ENCODE assay signal across 18 mouse cellular contexts in the genomic region with DNA sequence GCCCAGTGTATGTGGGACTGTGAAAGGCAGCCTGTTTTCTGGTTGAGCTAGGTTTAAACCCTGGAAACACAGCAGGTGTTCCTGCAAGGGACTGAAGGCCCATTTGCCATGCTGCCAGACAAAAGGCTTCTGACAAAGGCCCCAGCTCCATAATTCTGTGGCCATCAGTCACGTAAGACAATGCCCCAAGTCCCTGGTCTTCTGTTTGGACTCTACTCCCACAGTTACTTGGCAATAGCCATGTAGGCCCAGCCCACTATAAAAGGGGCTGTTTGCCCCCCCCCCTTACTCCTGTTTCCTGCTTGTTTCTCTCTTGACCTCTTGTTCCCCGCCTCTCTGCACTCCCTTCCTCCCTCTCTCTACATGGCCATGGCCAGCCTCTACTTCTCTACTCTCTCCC.
DNase-seq lines count a peak whose midpoint lies in the region; ATAC-seq lines count a peak whose summit lies in the region.
"Had no signal": no experiment of that assay in that cellular context is flagged by ENCODE, and none has a peak within 500 bp of the region (broad histone marks: within the 10 kb centered on the region; RNA-seq: fewer than 3 reads in every experiment).

No protein-coding gene starts in this region.

- WGBS in midbrain, embryonic 10.5 days, result 52% methylated on average over 2 of the region's 2 CpGs
- 43% methylated on average over 2 of the region's 2 CpGs for WGBS in midbrain, embryonic 15.5 days
- WGBS in hindbrain, embryonic 13.5 days, result 25% methylated on average over 2 of the region's 2 CpGs
- WGBS in neural tube, embryonic 12.5 days, result 18% methylated on average over 2 of the region's 2 CpGs

- peaks cover 5% of the 10 kb centered on the region; the same call in 1 of the 2 replicates for H3K4me1 ChIP-seq in midbrain, embryonic 10.5 days
- no peaks in the 10 kb centered on the region for H3K4me1 ChIP-seq in midbrain, embryonic 15.5 days
- H3K4me1 ChIP-seq in hindbrain, embryonic 13.5 days (replicated peaks), result peaks cover 6% of the 10 kb centered on the region; the same call in 1 of the 2 replicates
- H3K4me1 ChIP-seq in neural tube, embryonic 12.5 days, result peaks cover 5% of the 10 kb centered on the region; the same call in 1 of the 2 replicates
- H3K4me1 ChIP-seq: megakaryocyte, embryonic 14.5 days had no signal

- H3K4me2 ChIP-seq in midbrain, embryonic 15.5 days, result no peak overlapping the region
- H3K4me2 ChIP-seq in hindbrain, embryonic 13.5 days, result no peak overlapping the region
- H3K4me2 ChIP-seq in neural tube, embryonic 12.5 days (replicated peaks), result no peak overlapping the region
- H3K4me2 ChIP-seq: kidney, embryonic 15.5 days; liver, embryonic 11.5 days had no signal

- no peaks in the 10 kb centered on the region for H3K36me3 ChIP-seq in midbrain, embryonic 10.5 days
- no peaks in the 10 kb centered on the region for H3K36me3 ChIP-seq in midbrain, embryonic 15.5 days (replicated peaks)
- no peaks in the 10 kb centered on the region for H3K36me3 ChIP-seq in hindbrain, embryonic 13.5 days
- H3K36me3 ChIP-seq in neural tube, embryonic 12.5 days, result no peaks in the 10 kb centered on the region
- H3K36me3 ChIP-seq: kidney, embryonic 15.5 days had no signal

- no peak for ATAC-seq in midbrain, embryonic 15.5 days (replicated peaks)
- ATAC-seq in hindbrain, embryonic 13.5 days (ENCODE audit: low FRiP score), result 0 out of 2 replicates have a peak, but pooled peaks have one; percentile 54
- ATAC-seq in neural tube, embryonic 12.5 days (ENCODE audit: low FRiP score, low read depth), result peak; percentile 86
- ATAC-seq: intestine, embryonic 16.5 days had no signal

- H3K9me3 ChIP-seq in midbrain, embryonic 10.5 days (replicated peaks), result no peaks in the 10 kb centered on the region
- no peaks in the 10 kb centered on the region for H3K9me3 ChIP-seq in midbrain, embryonic 15.5 days
- no peaks in the 10 kb centered on the region for H3K9me3 ChIP-seq in hindbrain, embryonic 13.5 days
- no peaks in the 10 kb centered on the region for H3K9me3 ChIP-seq in neural tube, embryonic 12.5 days
- H3K9me3 ChIP-seq: kidney, embryonic 15.5 days had no signal

- no peak overlapping the region for H3K9ac ChIP-seq in midbrain, embryonic 15.5 days
- H3K9ac ChIP-seq in hindbrain, embryonic 13.5 days, result no peak overlapping the region
- H3K9ac ChIP-seq in neural tube, embryonic 12.5 days, result no peak overlapping the region
- H3K9ac ChIP-seq: kidney, embryonic 15.5 days had no signal

- H3K27me3 ChIP-seq in midbrain, embryonic 10.5 days (ENCODE audit: low read depth, poor library complexity, severe bottlenecking), result no peaks in the 10 kb centered on the region
- no peaks in the 10 kb centered on the region for H3K27me3 ChIP-seq in midbrain, embryonic 15.5 days (replicated peaks)
- H3K27me3 ChIP-seq in hindbrain, embryonic 13.5 days, result no peaks in the 10 kb centered on the region
- H3K27me3 ChIP-seq in neural tube, embryonic 12.5 days (replicated peaks), result no peaks in the 10 kb centered on the region
- H3K27me3 ChIP-seq: CH12.LX; kidney, embryonic 15.5 days; megakaryocyte, embryonic 14.5 days had no signal

- peak overlapping the region; percentile 60 for H3K27ac ChIP-seq in midbrain, embryonic 10.5 days (replicated peaks)
- H3K27ac ChIP-seq in midbrain, embryonic 15.5 days, result no peak overlapping the region
- no peak overlapping the region for H3K27ac ChIP-seq in hindbrain, embryonic 13.5 days
- H3K27ac ChIP-seq in neural tube, embryonic 12.5 days, result no peak overlapping the region
- H3K27ac ChIP-seq: heart, adult 2 months; kidney, embryonic 15.5 days had no signal

- H3K4me3 ChIP-seq in midbrain, embryonic 10.5 days, result no peak overlapping the region
- no peak overlapping the region for H3K4me3 ChIP-seq in midbrain, embryonic 15.5 days
- H3K4me3 ChIP-seq in hindbrain, embryonic 13.5 days, result no peak overlapping the region
- no peak overlapping the region for H3K4me3 ChIP-seq in neural tube, embryonic 12.5 days
- H3K4me3 ChIP-seq: heart, adult 2 months; kidney, embryonic 15.5 days; megakaryocyte, embryonic 14.5 days had no signal

- DNase-seq in midbrain, embryonic 10.5 days (ENCODE audit: low spot score), result peak; percentile 34
- peak; percentile 64 for DNase-seq in embryo, embryonic 10.5 days (ENCODE audit: low spot score)
- DNase-seq in cerebellum, adult 9-11 months, result no peak
- DNase-seq in kidney, postnatal 25 days, result no peak
- DNase-seq: cerebellum, adult 2 months; gastrocnemius, postnatal 14 days; heart, adult 2 months; lung, adult 18-20 months; lung, postnatal 14 days; thymus, postnatal 14 days had no signal

Comparison
In these comparisons a context has a peak if more than half of its experiments do, and no peak if none do; other contexts are left out.
1. DNase-seq: peak in midbrain, embryonic 10.5 days (single experiment) and embryo, embryonic 10.5 days (single experiment); none in cerebellum, adult 9-11 months (single experiment) and kidney, postnatal 25 days (0 of 2).